Mouse (Mus musculus) midbrain, embryonic 10.5 days (tissue): ENCODE results near the gene Soat2. TPM values are rescaled to one million over a fixed set of nuclear protein-coding genes. Genes with fewer than 3 reads are reported as not detected.

Experiments
- DNase-seq: peaks from one replicate; pipeline ENCODE4 v3.0.0-alpha.2; 2017; ENCODE audit warnings: low spot score
- H3K27ac ChIP-seq: fragments of 300-500 bp; sonication (generic); replicated peaks from 2 replicates; pipeline ENCODE4 v1.5.1; 2016; ENCODE audit warnings: mild to moderate bottlenecking
- H3K27me3 ChIP-seq: fragments of 300-500 bp; sonication (generic); 2 replicates; pipeline ENCODE4 v1.6.1; 2016; ENCODE audit warnings: low read depth, mild to moderate bottlenecking; ENCODE audit not compliant: poor library complexity, severe bottlenecking
- H3K36me3 ChIP-seq: fragments of 300-500 bp; sonication (generic); 2 replicates; pipeline ENCODE4 v1.6.1; 2016; ENCODE audit warnings: mild to moderate bottlenecking, moderate library complexity
- H3K4me1 ChIP-seq: fragments of 300-500 bp; sonication (generic); 2 replicates; pipeline ENCODE4 v1.6.1; 2016
- H3K4me3 ChIP-seq: fragments of 300-500 bp; sonication (generic); 2 replicates; pipeline ENCODE4 v1.5.1; 2016; ENCODE audit warnings: mild to moderate bottlenecking, moderate library complexity
- H3K9me3 ChIP-seq: fragments of 300-500 bp; sonication (generic); replicated peaks from 2 replicates; pipeline ENCODE4 v1.6.1; 2016; ENCODE audit warnings: mild to moderate bottlenecking
- WGBS: fragments of 180-500 bp; shearing (Covaris S2); methylation state at CpG from one replicate; pipeline ENCODE4 v1.1.7; 2016; 5-methylcytosine and 5-hydroxymethylcytosine counted together
- polyA plus RNA-seq: library from polyadenylated mRNA; unstranded; fragments of >200 nt; fragmentation: Nextera tagmentation; extraction: Ambion mirVana; gene quantifications from 2 replicates; pipeline ENCODE4 v1.2.1, GENCODE M21; 2016

Soat2 gene
- polyA plus RNA-seq, result 0.14 and 0.20 TPM in 2 replicates

DNA sequence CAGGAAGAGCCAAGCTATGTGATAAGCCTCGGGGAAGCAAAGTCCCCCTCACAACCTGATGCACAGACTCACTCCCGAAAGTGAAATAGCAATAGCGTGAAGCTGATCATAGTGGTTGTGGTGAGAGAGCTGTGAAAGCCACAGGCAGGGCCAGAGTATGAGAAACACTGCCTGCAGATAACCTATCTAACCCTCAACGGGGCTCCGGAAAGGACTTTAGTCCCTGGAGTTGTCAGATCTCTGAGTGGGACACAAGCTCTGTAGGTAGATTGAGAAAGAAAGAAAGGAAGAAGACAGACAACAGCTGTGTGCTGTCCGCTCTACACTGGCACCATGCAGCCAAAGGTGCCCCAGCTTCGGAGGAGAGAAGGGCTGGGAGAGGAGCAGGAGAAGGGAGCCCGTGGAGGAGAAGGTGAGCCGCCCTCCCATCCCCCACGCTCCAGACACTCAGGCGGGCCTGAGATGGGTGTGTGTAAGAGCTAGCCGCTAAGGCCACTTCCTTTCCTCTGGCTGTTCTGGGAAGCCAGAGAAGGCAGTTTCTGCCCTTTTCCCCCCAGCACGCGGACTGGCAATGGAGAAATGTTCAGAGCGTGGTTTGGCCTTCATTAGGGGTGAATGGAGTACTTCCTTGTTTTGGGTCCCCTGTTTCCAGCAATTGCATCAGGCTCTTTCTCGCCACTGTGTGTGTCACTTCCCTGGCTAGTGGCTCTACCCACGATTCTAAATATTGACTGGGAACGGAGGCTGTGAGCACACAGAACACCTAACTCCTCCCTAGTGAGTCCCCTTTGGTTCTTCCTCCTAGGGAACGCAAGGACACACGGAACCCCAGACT lies at the start of gene Soat2:
TSS of gene Soat2 (plus strand) at position 226 of the 835 bp plus-strand sequence.
- peak within 1 kb of the TSS; percentile 7; the same call in 1 of the 2 replicates for H3K4me3 ChIP-seq
- H3K27ac ChIP-seq, result peak within 1 kb of the TSS; percentile 39; the same call in 1 of the 2 replicates
- H3K27me3 ChIP-seq, result peaks cover 8% of the 10 kb centered on the region
- DNase-seq, result no peak
- H3K9me3 ChIP-seq, result no peaks in the 10 kb centered on the region
- H3K4me1 ChIP-seq, result peaks cover 20% of the 10 kb centered on the region
- H3K36me3 ChIP-seq, result no peaks in the 10 kb centered on the region
- 56% methylated on average over 20 of the region's 20 CpGs for whole genome bisulfite sequencing

DNA sequence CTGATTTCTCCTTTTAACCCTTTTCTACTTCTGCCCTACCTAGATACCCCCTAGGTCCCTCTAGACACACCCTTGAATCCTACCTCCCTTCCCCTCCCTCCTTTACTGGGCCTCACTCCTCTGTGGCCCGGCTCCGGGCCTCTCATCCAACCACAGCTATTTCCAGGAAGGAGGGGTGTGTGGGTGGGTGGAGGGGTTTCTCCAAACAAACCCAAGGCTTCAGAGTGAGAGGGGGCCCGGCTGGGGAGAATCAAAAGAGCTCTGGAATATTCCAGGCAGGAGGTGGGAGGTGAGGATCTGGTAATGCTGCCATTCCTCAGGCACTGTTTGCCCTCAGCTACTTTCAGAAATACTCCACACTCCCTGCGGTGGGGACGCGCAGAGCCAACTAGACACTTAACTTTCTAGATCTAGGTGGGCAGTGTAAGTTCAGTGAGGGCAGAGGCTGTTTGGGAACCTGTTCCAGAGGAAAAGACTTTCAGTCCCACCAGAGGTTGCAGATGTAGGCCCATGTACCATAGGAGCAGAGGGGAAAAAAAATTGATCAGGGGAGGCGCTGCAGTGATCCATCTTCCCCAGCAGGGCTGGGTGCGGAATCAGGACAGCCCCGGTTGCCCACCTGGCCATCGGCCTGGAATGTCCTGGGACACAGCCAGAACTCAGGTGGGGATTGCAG lies 49.2 kb upstream of the Soat2 start:
- DNase-seq, result no peak
- Histone ChIP-seq H3K27ac (0 out of 2 replicates have a peak overlapping the region, but pooled peaks have one; percentile 83), H3K4me1 (peaks cover 78% of the 10 kb centered on the region), H3K9me3 (no peaks in the 10 kb centered on the region), H3K27me3 (peaks cover 86% of the 10 kb centered on the region), H3K4me3 (peak overlapping the region; percentile 63), H3K36me3 (peaks cover 23% of the 10 kb centered on the region)
- 26% methylated on average over 10 of the region's 10 CpGs for WGBS

DNA sequence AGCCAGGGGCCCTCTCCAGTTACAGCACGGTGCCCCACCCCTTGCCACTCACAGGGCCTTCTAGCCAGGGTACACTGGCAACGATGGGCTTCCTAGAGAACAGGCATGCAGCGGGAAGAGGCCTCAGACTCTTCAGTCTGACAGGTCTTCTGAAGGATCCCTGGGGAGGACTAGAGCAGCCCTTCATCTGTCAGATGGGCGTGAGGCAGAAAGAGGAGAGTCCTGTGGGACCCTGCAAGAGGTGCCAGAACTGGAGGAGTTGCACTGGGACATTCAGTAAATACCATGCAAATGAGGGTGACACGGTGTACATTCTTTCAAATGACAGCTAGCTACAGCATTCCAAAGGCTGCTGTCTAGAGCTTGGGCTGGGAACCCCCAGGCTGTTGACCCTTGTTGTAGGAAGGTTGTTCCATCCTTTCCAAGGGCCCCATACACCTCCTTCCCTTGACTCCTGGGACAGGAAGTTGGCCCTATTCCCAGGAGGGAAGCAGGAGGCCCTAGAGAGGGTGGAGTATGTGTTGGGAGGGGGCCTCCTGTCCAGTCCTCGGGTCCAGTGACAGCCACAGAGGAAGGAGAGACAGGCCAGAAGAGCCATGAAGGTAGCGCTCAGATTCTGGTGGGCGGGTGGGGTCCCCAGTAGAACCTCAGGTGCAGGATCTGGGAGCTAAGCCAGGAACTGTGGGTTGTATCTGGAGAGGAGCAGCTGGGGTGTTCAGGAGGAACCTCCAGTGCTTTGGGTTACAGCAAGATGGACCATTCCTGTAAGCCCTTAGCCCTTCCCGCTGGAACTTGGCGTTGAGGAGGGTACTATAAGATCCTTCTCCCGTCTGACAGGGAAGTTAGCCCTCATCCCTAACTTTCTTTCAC lies 48.4 kb upstream of the Soat2 start:
- H3K27ac ChIP-seq, result peak overlapping the region; percentile 79
- H3K36me3 ChIP-seq, result peaks cover 17% of the 10 kb centered on the region
- H3K4me3 ChIP-seq, result 0 out of 2 replicates have a peak overlapping the region, but pooled peaks have one; percentile 63
- DNase-seq, result no peak
- no peaks in the 10 kb centered on the region for H3K9me3 ChIP-seq
- 36% methylated on average over 11 of the region's 11 CpGs for WGBS
- H3K4me1 ChIP-seq, result peaks cover 86% of the 10 kb centered on the region
- H3K27me3 ChIP-seq, result peaks cover 94% of the 10 kb centered on the region

DNA sequence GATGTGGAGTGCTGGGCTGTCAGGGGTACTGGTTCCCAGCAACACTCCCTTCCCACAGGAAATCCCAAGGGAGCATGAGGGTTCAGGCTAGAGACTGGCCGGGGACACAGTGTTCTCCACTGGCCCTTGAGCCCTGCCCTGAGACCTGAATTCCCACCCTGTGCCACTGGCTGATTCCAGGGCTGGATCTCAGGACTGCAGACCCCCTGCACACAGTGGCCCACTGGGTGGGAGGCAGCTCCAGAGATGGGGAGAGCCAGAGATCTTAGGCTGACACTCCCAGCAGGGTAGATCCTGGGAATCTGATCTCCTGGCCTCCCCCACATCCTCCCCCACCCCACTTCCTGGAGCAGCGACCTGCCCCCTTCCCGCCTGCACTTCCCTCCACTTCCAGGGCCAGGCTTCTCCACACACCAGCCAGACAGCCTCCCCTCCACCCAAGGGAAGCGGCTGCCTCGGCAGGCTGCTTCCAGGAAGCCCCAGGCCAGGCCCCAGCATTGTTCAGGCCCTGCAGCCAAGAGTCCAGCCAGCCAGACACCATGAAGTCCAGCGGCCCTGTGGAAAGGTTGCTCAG lies 47.7 kb upstream of the Soat2 start:
- WGBS, result 13% methylated on average over 6 of the region's 6 CpGs
- H3K4me3 ChIP-seq, result peak overlapping the region; percentile 39
- H3K9me3 ChIP-seq, result no peaks in the 10 kb centered on the region
- peaks cover 96% of the 10 kb centered on the region for H3K27me3 ChIP-seq
- peaks cover 10% of the 10 kb centered on the region for H3K36me3 ChIP-seq
- DNase-seq, result peak; percentile 45
- peaks cover 90% of the 10 kb centered on the region for H3K4me1 ChIP-seq
- H3K27ac ChIP-seq, result peak overlapping the region; percentile 79

DNA sequence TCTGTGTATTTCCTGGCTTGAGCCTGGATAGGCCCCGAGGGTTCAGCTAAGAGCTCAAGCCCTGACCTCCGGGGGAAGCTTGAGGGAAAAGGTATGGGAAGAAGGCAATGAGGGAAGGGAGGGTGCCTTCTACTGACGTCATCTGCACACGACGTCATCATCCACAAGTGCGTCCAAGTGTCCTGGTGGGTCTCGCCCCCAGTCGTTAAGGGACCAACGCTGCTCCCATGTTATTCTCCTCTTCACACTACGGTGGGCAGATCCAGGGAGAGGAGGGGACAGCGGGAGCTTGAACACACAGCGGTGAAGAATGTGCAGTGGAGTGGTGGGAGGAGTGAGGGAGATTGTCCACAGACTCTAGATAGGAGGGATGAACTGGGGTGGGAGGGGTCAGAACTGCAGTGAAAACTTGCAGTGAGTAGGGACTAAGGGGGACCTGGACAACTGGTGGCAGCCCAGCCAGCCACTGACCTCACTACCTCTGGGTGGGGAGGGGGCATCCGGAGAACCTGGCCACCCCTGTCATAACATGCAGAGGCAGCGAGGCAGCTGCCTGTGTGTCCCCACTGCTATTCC lies 46.9 kb upstream of the Soat2 start:
- H3K4me1 ChIP-seq, result peaks cover 85% of the 10 kb centered on the region
- H3K36me3 ChIP-seq, result peaks cover 1% of the 10 kb centered on the region
- WGBS, result 6% methylated on average over 14 of the region's 14 CpGs
- H3K27ac ChIP-seq, result peak overlapping the region; percentile 79
- peak; percentile 26 for DNase-seq
- peak overlapping the region; percentile 39 for H3K4me3 ChIP-seq
- H3K27me3 ChIP-seq, result peaks cover 94% of the 10 kb centered on the region
- no peaks in the 10 kb centered on the region for H3K9me3 ChIP-seq

- Histone ChIP-seq H3K27ac (peak overlapping the region; percentile 79), H3K9me3 (no peaks in the 10 kb centered on the region), H3K4me3 (peak overlapping the region; percentile 39), H3K4me1 (peaks cover 85% of the 10 kb centered on the region), H3K27me3 (peaks cover 88% of the 10 kb centered on the region), H3K36me3 (no peaks in the 10 kb centered on the region)
- 26% methylated on average over 12 of the region's 12 CpGs for WGBS
- peak; percentile 49 for DNase-seq
Observed at GRCm38 (mm10) chr15:102103947-102104555, 46.3 kb upstream of the Soat2 start.

DNA sequence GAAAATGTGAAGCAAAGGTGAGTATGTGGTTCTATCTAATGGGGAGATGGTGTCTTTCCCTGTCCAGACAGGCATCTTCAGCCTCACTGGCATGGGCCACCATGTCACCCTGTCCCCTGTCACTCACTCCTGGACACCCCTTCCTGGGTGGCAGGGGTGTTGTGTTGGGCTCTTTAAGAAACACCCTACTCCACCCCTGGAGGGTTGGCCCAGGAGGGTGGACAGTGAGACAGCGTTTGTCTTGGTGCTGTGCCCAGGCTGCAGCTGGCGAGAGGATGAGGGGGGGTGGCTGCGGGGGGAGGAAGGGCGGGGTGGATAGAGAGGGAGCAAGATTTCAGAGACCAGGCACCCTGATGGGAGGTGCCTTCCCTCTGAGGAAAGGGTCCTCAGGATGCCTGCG lies 45.0 kb upstream of the Soat2 start:
- Histone ChIP-seq H3K27ac (no peak overlapping the region), H3K4me3 (no peak overlapping the region), H3K36me3 (no peaks in the 10 kb centered on the region), H3K27me3 (peaks cover 78% of the 10 kb centered on the region), H3K4me1 (peaks cover 72% of the 10 kb centered on the region), H3K9me3 (no peaks in the 10 kb centered on the region)
- DNase-seq, result no peak
- WGBS, result 65% methylated on average over 5 of the region's 5 CpGs

GRCm38 (mm10) chr15:102105764-102106730 lies 44.3 kb upstream of the Soat2 start:
- Histone ChIP-seq H3K27ac (no peak overlapping the region), H3K27me3 (peaks cover 72% of the 10 kb centered on the region), H3K36me3 (no peaks in the 10 kb centered on the region), H3K4me3 (peak overlapping the region; percentile 52), H3K4me1 (peaks cover 69% of the 10 kb centered on the region), H3K9me3 (no peaks in the 10 kb centered on the region)
- WGBS, result 29% methylated on average over 18 of the region's 18 CpGs
- DNase-seq, result peak; percentile 30

DNA sequence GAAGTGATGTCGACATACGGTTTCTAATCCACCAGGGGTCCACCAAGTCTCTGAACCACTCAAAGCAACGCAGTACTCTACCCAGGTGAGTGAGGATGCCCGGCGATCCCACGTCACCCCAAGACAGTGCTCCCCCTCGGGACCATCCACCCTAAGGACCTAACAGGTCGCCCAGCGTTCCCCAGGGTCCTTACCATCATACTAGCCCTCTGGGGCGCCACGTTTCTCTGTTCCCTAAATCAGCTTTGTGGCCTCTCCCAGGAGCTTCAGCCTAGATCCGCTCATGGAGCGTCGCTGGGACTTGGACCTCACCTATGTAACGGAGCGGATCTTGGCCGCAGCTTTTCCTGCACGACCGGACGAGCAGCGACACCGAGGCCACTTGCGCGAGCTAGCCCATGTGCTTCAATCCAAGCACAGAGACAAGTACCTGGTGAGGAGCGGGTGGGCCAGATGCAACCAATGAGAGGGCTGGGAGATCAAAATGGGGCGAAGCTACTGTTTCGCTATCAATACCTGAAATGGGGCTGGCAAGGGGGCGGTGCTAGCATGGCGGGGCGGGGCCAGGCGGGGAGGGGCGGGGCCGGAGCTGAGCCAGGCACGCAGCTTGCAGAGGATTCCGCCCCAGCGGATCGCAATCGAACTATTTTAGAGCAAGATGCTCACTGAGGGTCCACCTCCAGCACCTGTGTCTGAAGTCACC lies 43.4 kb upstream of the Soat2 start:
- peaks cover 63% of the 10 kb centered on the region for H3K4me1 ChIP-seq
- peak; percentile 53 for DNase-seq
- 0 out of 2 replicates have a peak, but pooled peaks cover 2% of the 10 kb centered on the region for H3K36me3 ChIP-seq
- H3K9me3 ChIP-seq, result no peaks in the 10 kb centered on the region
- 6% methylated on average over 38 of the region's 38 CpGs for WGBS
- H3K27me3 ChIP-seq, result peaks cover 63% of the 10 kb centered on the region
- peak overlapping the region; percentile 52 for H3K4me3 ChIP-seq
- H3K27ac ChIP-seq, result no peak overlapping the region
